Mouse (Mus musculus): ENCODE results near the gene Arhgef7. TPM values are rescaled to one million over a fixed set of nuclear protein-coding genes. Genes with fewer than 3 reads are reported as not detected.

The Arhgef7 gene
- total RNA-seq, 1 experiment from 2014 or later, result 24.6 TPM

GRCm38 (mm10) chr8:11782607-11783006 lies 55.1 kb downstream of the Arhgef7 start:
- ATAC-seq (replicated peaks; ENCODE audit: insufficient number of reproducible peaks, low FRiP score, low TSS enrichment, poor library complexity, severe bottlenecking), result no peak

- ATAC-seq (replicated peaks; ENCODE audit: insufficient number of reproducible peaks, low FRiP score, low TSS enrichment, poor library complexity, severe bottlenecking), result no peak
Observed at GRCm38 (mm10) chr8:11783861-11784594, 56.5 kb downstream of the Arhgef7 start.

GRCm38 (mm10) chr8:11785121-11785520 lies 57.6 kb downstream of the Arhgef7 start:
- ATAC-seq (replicated peaks; ENCODE audit: insufficient number of reproducible peaks, low FRiP score, low TSS enrichment, poor library complexity, severe bottlenecking), result no peak

GRCm38 (mm10) chr8:11785539-11786046 lies 58.1 kb downstream of the Arhgef7 start:
- ATAC-seq (replicated peaks; ENCODE audit: insufficient number of reproducible peaks, low FRiP score, low TSS enrichment, poor library complexity, severe bottlenecking), result no peak

- ATAC-seq (replicated peaks; ENCODE audit: insufficient number of reproducible peaks, low FRiP score, low TSS enrichment, poor library complexity, severe bottlenecking), result no peak
Observed at GRCm38 (mm10) chr8:11788252-11788651, 60.7 kb downstream of the Arhgef7 start.

GRCm38 (mm10) chr8:11789168-11789567 lies 61.6 kb downstream of the Arhgef7 start:
- ATAC-seq (replicated peaks; ENCODE audit: insufficient number of reproducible peaks, low FRiP score, low TSS enrichment, poor library complexity, severe bottlenecking), result no peak

GRCm38 (mm10) chr8:11794956-11795355 lies 67.4 kb downstream of the Arhgef7 start:
- no peak for ATAC-seq (replicated peaks; ENCODE audit: insufficient number of reproducible peaks, low FRiP score, low TSS enrichment, poor library complexity, severe bottlenecking)

- no peak for ATAC-seq (replicated peaks; ENCODE audit: insufficient number of reproducible peaks, low FRiP score, low TSS enrichment, poor library complexity, severe bottlenecking)
Observed at GRCm38 (mm10) chr8:11797128-11797527, 69.6 kb downstream of the Arhgef7 start.

GRCm38 (mm10) chr8:11797729-11798479 lies 70.4 kb downstream of the Arhgef7 start:
- ATAC-seq (replicated peaks; ENCODE audit: insufficient number of reproducible peaks, low FRiP score, low TSS enrichment, poor library complexity, severe bottlenecking), result no peak

- no peak for ATAC-seq (replicated peaks; ENCODE audit: insufficient number of reproducible peaks, low FRiP score, low TSS enrichment, poor library complexity, severe bottlenecking)
Observed at GRCm38 (mm10) chr8:11798480-11798867, 71.0 kb downstream of the Arhgef7 start.

GRCm38 (mm10) chr8:11799098-11799497 lies 71.6 kb downstream of the Arhgef7 start:
- no peak for ATAC-seq (replicated peaks; ENCODE audit: insufficient number of reproducible peaks, low FRiP score, low TSS enrichment, poor library complexity, severe bottlenecking)

- ATAC-seq (replicated peaks; ENCODE audit: insufficient number of reproducible peaks, low FRiP score, low TSS enrichment, poor library complexity, severe bottlenecking), result no peak
Observed at GRCm38 (mm10) chr8:11800481-11800880, 73.0 kb downstream of the Arhgef7 start.

GRCm38 (mm10) chr8:11801571-11801970 lies 74.0 kb downstream of the Arhgef7 start:
- no peak for ATAC-seq (replicated peaks; ENCODE audit: insufficient number of reproducible peaks, low FRiP score, low TSS enrichment, poor library complexity, severe bottlenecking)

- no peak for ATAC-seq (replicated peaks; ENCODE audit: insufficient number of reproducible peaks, low FRiP score, low TSS enrichment, poor library complexity, severe bottlenecking)
Observed at GRCm38 (mm10) chr8:11804914-11805313, 77.4 kb downstream of the Arhgef7 start.

- no peak for ATAC-seq (replicated peaks; ENCODE audit: insufficient number of reproducible peaks, low FRiP score, low TSS enrichment, poor library complexity, severe bottlenecking)
Observed at GRCm38 (mm10) chr8:11806252-11806651, 78.7 kb downstream of the Arhgef7 start.

- ATAC-seq (replicated peaks; ENCODE audit: insufficient number of reproducible peaks, low FRiP score, low TSS enrichment, poor library complexity, severe bottlenecking), result no peak
Observed at GRCm38 (mm10) chr8:11807361-11807760, 79.8 kb downstream of the Arhgef7 start.

GRCm38 (mm10) chr8:11808047-11808446 lies 80.5 kb downstream of the Arhgef7 start:
- no peak for ATAC-seq (replicated peaks; ENCODE audit: insufficient number of reproducible peaks, low FRiP score, low TSS enrichment, poor library complexity, severe bottlenecking)

- no peak for ATAC-seq (replicated peaks; ENCODE audit: insufficient number of reproducible peaks, low FRiP score, low TSS enrichment, poor library complexity, severe bottlenecking)
Observed at GRCm38 (mm10) chr8:11810426-11810825, 82.9 kb downstream of the Arhgef7 start.

- no peak for ATAC-seq (replicated peaks; ENCODE audit: insufficient number of reproducible peaks, low FRiP score, low TSS enrichment, poor library complexity, severe bottlenecking)
Observed at GRCm38 (mm10) chr8:11813801-11814200, 86.3 kb downstream of the Arhgef7 start.

- ATAC-seq (replicated peaks; ENCODE audit: insufficient number of reproducible peaks, low FRiP score, low TSS enrichment, poor library complexity, severe bottlenecking), result no peak
Observed at GRCm38 (mm10) chr8:11815206-11815605, 87.7 kb downstream of the Arhgef7 start.
